Mouse (Mus musculus): ENCODE data around the gene Znhit1. TPM values are rescaled to one million over a fixed set of nuclear protein-coding genes. Genes with fewer than 3 reads are reported as not detected.
"Not testable (repeated sequence)": the region's sequence is repeated elsewhere in the genome, so short reads cannot be mapped to it uniquely, and the experiment has no call there.

Znhit1 gene
- total RNA-seq, 2 experiments from 2014 or later: 61.2 to 79.6 TPM

- Histone ChIP-seq H3K27ac (peak overlapping the region; percentile 29; the same call in 1 of the 2 replicates), H3K4me3 (no peak overlapping the region)
- intact Hi-C loops (cut with DNase I): no loop called here
- peak; percentile 49 for DNase-seq
- no peak for TF ChIP-seq CTCF (IDR thresholded peaks at IDR 0.05)
These were observed 27.8 kb downstream of the Znhit1 start for GRCm38 (mm10) chr5:136960053-136960452.

GRCm38 (mm10) chr5:136958991-136959605, 28.7 kb downstream of the Znhit1 start:
- peak overlapping the region; percentile 24; the same call in 1 of the 2 replicates for H3K27ac ChIP-seq
- H3K4me3 ChIP-seq: no peak overlapping the region
- intact Hi-C loops (cut with DNase I): no loop called here
- no peak for TF ChIP-seq CTCF (IDR thresholded peaks at IDR 0.05)
- no peak for DNase-seq

- Histone ChIP-seq H3K4me3 (no peak overlapping the region), H3K27ac (no peak overlapping the region)
- intact Hi-C loops (cut with DNase I): no loop called here
- no peak for DNase-seq
- no peak for TF ChIP-seq CTCF (IDR thresholded peaks at IDR 0.05)
These were observed 30.6 kb downstream of the Znhit1 start for GRCm38 (mm10) chr5:136957250-136957649.

GRCm38 (mm10) chr5:136955622-136956021, 32.2 kb downstream of the Znhit1 start:
- intact Hi-C loops (cut with DNase I): no loop called here
- TF ChIP-seq CTCF (IDR thresholded peaks at IDR 0.05): no peak
- no peak for DNase-seq
- Histone ChIP-seq H3K27ac (no peak overlapping the region), H3K4me3 (no peak overlapping the region)

- peak; percentile 57 for DNase-seq
- Histone ChIP-seq H3K4me3 (peak overlapping the region; percentile 82), H3K27ac (peak overlapping the region; percentile 89)
- TF ChIP-seq CTCF (IDR thresholded peaks at IDR 0.05): no peak
- intact Hi-C loops (cut with DNase I): no loop called here
These were observed 34.3 kb downstream of the Znhit1 start for GRCm38 (mm10) chr5:136953440-136953951.

- intact Hi-C loops (cut with DNase I): no loop called here
- peak within 1 kb of the TSS; percentile 89 for H3K27ac ChIP-seq
These were observed 34.8 kb downstream of the Znhit1 start, which contains the start of gene Fis1 for GRCm38 (mm10) chr5:136953015-136953414. Gene Fis1, plus strand, starts transcription at chr5:136953275.

GRCm38 (mm10) chr5:136952153-136952552, 35.7 kb downstream of the Znhit1 start:
- Histone ChIP-seq H3K4me3 (no peak overlapping the region), H3K27ac (no peak overlapping the region)
- TF ChIP-seq CTCF (IDR thresholded peaks at IDR 0.05): no peak
- intact Hi-C loops (cut with DNase I): no loop called here
- no peak for DNase-seq

More at GRCm38 (mm10) chr5:136953015-136953414, 34.8 kb downstream of the Znhit1 start, which contains the start of gene Fis1:
- DNase-seq: peak; percentile 99
- peak within 1 kb of the TSS; percentile 82 for H3K4me3 ChIP-seq
- TF ChIP-seq CTCF (IDR thresholded peaks at IDR 0.05): no peak

GRCm38 (mm10) chr5:136950521-136950920, 37.3 kb downstream of the Znhit1 start:
- no peak overlapping the region for H3K4me3 ChIP-seq
- no peak for TF ChIP-seq CTCF (IDR thresholded peaks at IDR 0.05)
- DNase-seq: no peak
- intact Hi-C loops (cut with DNase I): no loop called here
- no peak overlapping the region for H3K27ac ChIP-seq

- DNase-seq; intact Hi-C loops (cut with DNase I); H3K27ac ChIP-seq; H3K4me3 ChIP-seq: not testable (repeated sequence)
These were observed 38.1 kb downstream of the Znhit1 start for GRCm38 (mm10) chr5:136949551-136950336.

GRCm38 (mm10) chr5:136947874-136948273, 39.9 kb downstream of the Znhit1 start:
- Histone ChIP-seq H3K27ac (no peak overlapping the region), H3K4me3 (no peak overlapping the region)
- TF ChIP-seq CTCF (IDR thresholded peaks at IDR 0.05): no peak
- intact Hi-C loops (cut with DNase I): no loop called here
- no peak for DNase-seq

GRCm38 (mm10) chr5:136945084-136945483, 42.7 kb downstream of the Znhit1 start:
- intact Hi-C loops (cut with DNase I): no loop called here
- DNase-seq: no peak
- TF ChIP-seq CTCF (IDR thresholded peaks at IDR 0.05): no peak
- Histone ChIP-seq H3K27ac (0 out of 2 replicates have a peak overlapping the region, but pooled peaks have one; percentile 5), H3K4me3 (no peak overlapping the region)

- TF ChIP-seq CTCF (IDR thresholded peaks at IDR 0.05): no peak
- no peak for DNase-seq
- Histone ChIP-seq H3K27ac (no peak overlapping the region), H3K4me3 (no peak overlapping the region)
- intact Hi-C loops (cut with DNase I): no loop called here
These were observed 44.4 kb downstream of the Znhit1 start for GRCm38 (mm10) chr5:136943382-136943781.

GRCm38 (mm10) chr5:136942781-136943180, 45.0 kb downstream of the Znhit1 start:
- H3K4me3 ChIP-seq: no peak overlapping the region
- no peak for DNase-seq
- no peak overlapping the region for H3K27ac ChIP-seq
- TF ChIP-seq CTCF (IDR thresholded peaks at IDR 0.05): no peak
- intact Hi-C loops (cut with DNase I): no loop called here
